Mouse (Mus musculus): ENCODE results near the gene Rhoa. TPM values are rescaled to one million over a fixed set of nuclear protein-coding genes. Genes with fewer than 3 reads are reported as not detected.
A peak's percentile ranks its signal among the peaks of the same experiment; 100 is the strongest.
"Not testable (repeated sequence)": the region's sequence is repeated elsewhere in the genome, so short reads cannot be mapped to it uniquely, and the experiment has no call there.

Gene Rhoa
- total RNA-seq, 4 experiments from 2014 or later = 196 to 229 (median 224) TPM

- DNase-seq (ENCODE audit: low spot score) = not testable (repeated sequence)
Measured at GRCm38 (mm10) chr9:108287526-108288238, 18.2 kb upstream of the Rhoa start.

GRCm38 (mm10) chr9:108289347-108289746 is 16.6 kb upstream of the Rhoa start:
- no peak for DNase-seq (ENCODE audit: low spot score)

- peak; percentile 96 for DNase-seq (ENCODE audit: low spot score)
Measured at GRCm38 (mm10) chr9:108290016-108290750, 15.7 kb upstream of the Rhoa start, which contains the start of gene Nicn1. TSS of gene Nicn1 (plus strand) at chr9:108290429.

GRCm38 (mm10) chr9:108290773-108291172 is 15.2 kb upstream of the Rhoa start:
- DNase-seq (ENCODE audit: low spot score) = no peak

- DNase-seq (ENCODE audit: low spot score) = no peak
Measured at GRCm38 (mm10) chr9:108296453-108297355, 9.2 kb upstream of the Rhoa start, which contains the start of gene Amt. TSS of gene Amt (plus strand) at chr9:108296853.

- DNase-seq (ENCODE audit: low spot score) = no peak
Measured at GRCm38 (mm10) chr9:108301853-108302252, 4.1 kb upstream of the Rhoa start.

GRCm38 (mm10) chr9:108304716-108305115 is 1.2 kb upstream of the Rhoa start:
- peak; percentile 44 for DNase-seq (ENCODE audit: low spot score)

GRCm38 (mm10) chr9:108305170-108305569 is 759 bp upstream of the Rhoa start:
- no peak for DNase-seq (ENCODE audit: low spot score)

- no peak for DNase-seq (ENCODE audit: low spot score)
Measured at GRCm38 (mm10) chr9:108306571-108306980, 647 bp downstream of the Rhoa start.

- peak; percentile 12 for DNase-seq (ENCODE audit: low spot score)
Measured at GRCm38 (mm10) chr9:108307021-108307807, 1.3 kb downstream of the Rhoa start.

- DNase-seq (ENCODE audit: low spot score) = no peak
Measured at GRCm38 (mm10) chr9:108308141-108308540, 2.2 kb downstream of the Rhoa start.

- DNase-seq (ENCODE audit: low spot score) = no peak
Measured at GRCm38 (mm10) chr9:108317572-108317971, 11.6 kb downstream of the Rhoa start.

GRCm38 (mm10) chr9:108318462-108318861 is 12.5 kb downstream of the Rhoa start:
- no peak for DNase-seq (ENCODE audit: low spot score)

GRCm38 (mm10) chr9:108322054-108322453 is 16.1 kb downstream of the Rhoa start:
- not testable (repeated sequence) for DNase-seq (ENCODE audit: low spot score)

- DNase-seq (ENCODE audit: low spot score) = no peak
Measured at GRCm38 (mm10) chr9:108324784-108325183, 18.9 kb downstream of the Rhoa start.

GRCm38 (mm10) chr9:108325811-108326210 is 19.9 kb downstream of the Rhoa start:
- DNase-seq (ENCODE audit: low spot score) = no peak

- no peak for DNase-seq (ENCODE audit: low spot score)
Measured at GRCm38 (mm10) chr9:108337848-108338550, 32.1 kb downstream of the Rhoa start.

- no peak for DNase-seq (ENCODE audit: low spot score)
Measured at GRCm38 (mm10) chr9:108338551-108338885, 32.6 kb downstream of the Rhoa start.

- peak; percentile 97 for DNase-seq (ENCODE audit: low spot score)
Measured at GRCm38 (mm10) chr9:108338886-108339781, 33.2 kb downstream of the Rhoa start, which contains the start of gene Gpx1. TSS of gene Gpx1 (plus strand) at chr9:108338903.
